Mouse (Mus musculus): ENCODE data around the gene Man2c1.

The Man2c1 gene

DNA sequence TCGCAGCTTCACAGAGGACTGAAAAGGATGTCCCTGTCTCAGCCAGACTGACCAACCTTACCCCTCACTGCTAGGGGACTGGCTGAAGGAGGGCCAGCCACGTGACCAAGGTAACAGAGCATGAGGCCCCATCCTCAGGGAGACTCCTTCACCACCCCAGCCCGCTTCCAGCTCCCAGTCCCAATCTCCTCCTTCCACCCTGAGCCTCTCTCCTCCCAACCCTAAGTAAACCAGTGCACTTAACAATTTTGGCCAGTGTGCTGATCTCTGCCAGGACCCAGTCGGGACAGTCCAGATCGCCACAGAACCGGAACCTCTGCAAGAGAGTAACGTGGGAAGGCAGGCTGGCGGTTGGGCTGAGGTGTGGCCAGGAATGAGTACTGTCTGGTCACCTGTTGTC, 26.3 kb downstream of the Man2c1 start:
- in situ Hi-C loops (cut with MboI; ENCODE audit: low sequenced_read_pairs), result no loop called here

DNA sequence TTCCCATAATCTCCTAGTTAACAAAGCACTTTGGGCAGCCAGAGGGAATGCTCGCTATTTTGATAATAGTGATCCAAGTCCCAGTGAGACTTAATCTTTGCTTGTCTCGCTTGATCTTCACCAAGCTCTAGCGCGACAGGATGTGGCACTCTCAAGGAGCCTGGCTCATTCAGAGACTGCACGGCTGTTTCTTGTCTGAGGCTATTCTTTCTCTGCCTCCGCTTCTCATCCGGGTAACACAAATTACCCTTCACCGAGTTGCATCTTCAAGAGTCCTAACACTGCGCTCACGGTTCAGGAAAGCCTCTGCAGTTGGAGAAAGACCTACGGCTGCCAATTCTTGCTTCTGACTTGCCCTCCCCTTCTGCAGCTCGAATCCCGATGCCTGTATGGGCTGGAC, 27.0 kb downstream of the Man2c1 start:
- in situ Hi-C loops (cut with MboI; ENCODE audit: low sequenced_read_pairs), result no loop called here

DNA sequence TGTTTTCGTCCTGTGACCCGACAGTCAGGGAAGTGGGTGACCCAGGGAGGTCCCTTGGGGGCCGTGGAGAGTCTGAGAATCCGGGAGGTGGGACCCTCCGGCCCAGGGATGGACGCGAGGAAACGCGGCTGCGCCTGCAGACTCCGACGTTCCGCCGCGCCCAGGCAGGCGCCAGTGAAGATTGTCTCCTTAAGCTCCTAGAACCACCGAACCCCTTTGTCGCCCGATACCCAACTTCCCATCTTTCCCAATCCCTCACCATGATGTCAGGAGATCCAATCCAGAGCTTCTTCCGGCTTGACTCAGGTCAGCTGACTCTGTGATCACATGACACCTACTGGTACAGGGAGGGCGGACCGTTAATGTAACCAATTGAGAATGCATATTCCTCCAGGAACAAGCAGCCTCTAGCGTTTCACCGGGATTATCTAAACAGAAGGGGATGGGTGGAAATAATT, 27.6 kb downstream of the Man2c1 start, which contains the start of gene Commd4:
Gene Commd4 (minus strand): TSS at position 319 of the 458 bp plus-strand sequence.
- in situ Hi-C loops (cut with MboI; ENCODE audit: low sequenced_read_pairs), result no loop called here

DNA sequence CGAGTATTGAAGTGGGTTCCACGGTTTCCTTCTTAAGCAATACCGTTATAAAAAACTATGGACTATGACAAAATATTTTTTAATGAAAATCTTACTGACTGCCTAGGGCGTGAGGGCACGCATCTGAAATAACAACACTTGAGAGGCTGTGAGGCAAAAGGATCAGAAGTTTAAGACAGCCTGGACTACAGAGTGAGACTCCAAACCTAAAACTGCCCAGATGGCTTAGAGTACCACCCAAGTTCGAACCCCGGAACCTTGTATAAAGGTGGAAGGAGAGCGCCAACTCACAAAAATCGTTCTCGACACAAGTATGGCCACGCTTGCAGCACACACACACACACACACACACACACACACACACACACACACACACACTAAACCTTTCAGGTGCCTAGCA, 28.0 kb downstream of the Man2c1 start:
- in situ Hi-C loops (cut with MboI; ENCODE audit: low sequenced_read_pairs), result no loop called here

DNA sequence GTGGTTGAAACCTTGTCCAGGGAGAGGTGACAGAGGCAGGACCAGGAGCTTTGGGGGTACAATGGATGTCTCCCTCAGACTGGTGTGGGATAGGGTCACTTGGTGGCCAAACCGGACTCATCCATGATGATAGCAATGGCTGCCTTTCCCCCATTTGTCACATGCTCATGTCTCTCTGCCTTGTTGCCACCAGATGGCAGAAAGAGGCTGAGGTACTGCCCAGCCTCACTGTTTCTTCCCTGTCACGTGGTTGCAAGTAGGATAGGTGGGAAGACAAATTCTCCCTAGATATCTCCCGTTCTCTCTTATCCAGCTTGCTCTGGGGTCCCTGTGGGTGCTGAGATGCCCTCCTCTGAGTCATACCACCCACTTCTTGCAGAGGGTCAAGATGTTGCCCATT, 32.0 kb downstream of the Man2c1 start:
- in situ Hi-C loops (cut with MboI; ENCODE audit: low sequenced_read_pairs), result no loop called here

DNA sequence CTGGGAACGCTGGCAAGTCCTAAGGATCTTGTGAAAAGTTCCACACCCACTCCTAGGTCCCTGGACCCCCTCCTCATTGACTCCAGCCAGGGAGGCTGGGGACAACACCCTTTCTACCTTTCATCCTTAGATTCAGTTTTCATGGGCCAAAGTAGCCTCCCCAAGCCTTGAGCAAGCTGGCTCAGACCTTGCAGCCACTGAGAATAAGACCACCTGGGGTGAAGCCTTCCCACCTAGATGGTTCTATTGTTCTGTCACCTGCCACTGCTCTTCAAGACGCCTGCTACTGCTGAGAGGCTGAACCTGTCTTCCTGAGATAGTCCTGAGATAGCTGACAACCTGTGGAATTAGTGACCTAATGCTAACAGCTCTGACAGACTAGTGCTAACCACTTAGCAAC, 32.6 kb downstream of the Man2c1 start:
- in situ Hi-C loops (cut with MboI; ENCODE audit: low sequenced_read_pairs), result no loop called here

DNA sequence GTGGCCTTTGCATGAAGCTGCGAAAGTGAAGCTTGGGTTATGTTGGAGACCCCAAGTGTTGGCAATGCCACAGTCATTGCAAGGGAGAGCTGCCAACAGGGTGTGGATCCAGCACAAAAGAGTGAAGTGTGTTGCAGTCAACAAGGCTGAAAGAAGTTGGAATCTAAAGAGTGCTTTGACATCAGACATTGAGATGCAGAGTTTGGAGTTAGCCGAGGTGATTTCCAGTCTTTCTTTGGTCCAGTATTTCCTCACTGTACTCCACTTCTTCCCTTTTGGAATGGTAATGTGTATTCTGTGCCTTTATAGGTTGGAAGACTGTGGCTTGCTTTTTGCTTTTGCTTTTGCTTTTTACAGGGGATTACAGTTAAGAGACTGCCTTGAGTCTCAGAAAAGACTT, 35.7 kb downstream of the Man2c1 start:
- in situ Hi-C loops (cut with MboI; ENCODE audit: low sequenced_read_pairs), result no loop called here

DNA sequence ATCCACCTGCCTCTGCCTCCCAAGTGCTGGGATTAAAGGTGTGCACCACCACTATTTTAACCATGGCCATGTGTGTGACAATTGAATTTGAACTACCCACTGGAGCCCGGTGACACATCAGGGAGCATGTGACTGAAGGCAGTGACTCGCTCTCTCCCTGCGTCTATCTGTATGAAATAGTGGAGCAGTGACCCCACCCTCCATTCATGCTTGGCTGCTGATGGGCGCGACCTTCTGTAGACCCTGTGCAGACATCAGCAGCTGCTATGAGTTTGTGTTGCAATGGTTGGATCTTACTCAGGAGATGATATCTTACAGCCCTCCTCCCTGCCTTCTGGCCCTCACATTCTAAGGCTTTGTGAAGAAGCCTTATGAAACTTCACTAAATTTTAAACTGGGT, 37.9 kb downstream of the Man2c1 start:
- in situ Hi-C loops (cut with MboI; ENCODE audit: low sequenced_read_pairs), result no loop called here
